Mouse (Mus musculus) heart, embryonic 10.5 days (tissue): ENCODE measurements around the gene Rps12. TPM values are rescaled to one million over a fixed set of nuclear protein-coding genes. Genes with fewer than 3 reads are reported as not detected.

ENCODE experiments used
- DNase-seq: peaks from one replicate; pipeline ENCODE4 v3.0.0-alpha.2; 2017; ENCODE audit warnings: low spot score
- H3K27ac ChIP-seq: fragments of 300-500 bp; sonication (generic); 2 replicates; pipeline ENCODE4 v1.5.1; 2016; ENCODE audit warnings: mild to moderate bottlenecking
- H3K27me3 ChIP-seq: fragments of 300-500 bp; sonication (generic); 2 replicates; pipeline ENCODE4 v1.6.1; 2016; ENCODE audit warnings: mild to moderate bottlenecking; ENCODE audit not compliant: poor library complexity, insufficient read depth, severe bottlenecking
- H3K36me3 ChIP-seq: fragments of 300-500 bp; sonication (generic); 2 replicates; pipeline ENCODE4 v1.6.1; 2016; ENCODE audit warnings: mild to moderate bottlenecking, moderate library complexity
- H3K4me1 ChIP-seq: fragments of 300-500 bp; sonication (generic); 2 replicates; pipeline ENCODE4 v1.6.1; 2016; ENCODE audit warnings: mild to moderate bottlenecking
- H3K4me3 ChIP-seq: fragments of 300-500 bp; sonication (generic); 2 replicates; pipeline ENCODE4 v1.5.1; 2016; ENCODE audit warnings: mild to moderate bottlenecking, moderate library complexity
- H3K9me3 ChIP-seq: fragments of 300-500 bp; sonication (generic); 2 replicates; pipeline ENCODE4 v1.6.1; 2016; ENCODE audit warnings: mild to moderate bottlenecking, moderate library complexity
- WGBS: fragments of 180-500 bp; shearing (Covaris S2); methylation state at CpG from one replicate; pipeline ENCODE4 v1.1.7; 2016; 5-methylcytosine and 5-hydroxymethylcytosine counted together
- polyA plus RNA-seq: library from polyadenylated mRNA; unstranded; fragments of >200 nt; fragmentation: Nextera tagmentation; extraction: Ambion mirVana; gene quantifications from 2 replicates; pipeline ENCODE4 v1.2.1, GENCODE M21; 2016

Gene Rps12
- polyA plus RNA-seq, 1 experiment from 2014 or later, result 118 TPM

DNA sequence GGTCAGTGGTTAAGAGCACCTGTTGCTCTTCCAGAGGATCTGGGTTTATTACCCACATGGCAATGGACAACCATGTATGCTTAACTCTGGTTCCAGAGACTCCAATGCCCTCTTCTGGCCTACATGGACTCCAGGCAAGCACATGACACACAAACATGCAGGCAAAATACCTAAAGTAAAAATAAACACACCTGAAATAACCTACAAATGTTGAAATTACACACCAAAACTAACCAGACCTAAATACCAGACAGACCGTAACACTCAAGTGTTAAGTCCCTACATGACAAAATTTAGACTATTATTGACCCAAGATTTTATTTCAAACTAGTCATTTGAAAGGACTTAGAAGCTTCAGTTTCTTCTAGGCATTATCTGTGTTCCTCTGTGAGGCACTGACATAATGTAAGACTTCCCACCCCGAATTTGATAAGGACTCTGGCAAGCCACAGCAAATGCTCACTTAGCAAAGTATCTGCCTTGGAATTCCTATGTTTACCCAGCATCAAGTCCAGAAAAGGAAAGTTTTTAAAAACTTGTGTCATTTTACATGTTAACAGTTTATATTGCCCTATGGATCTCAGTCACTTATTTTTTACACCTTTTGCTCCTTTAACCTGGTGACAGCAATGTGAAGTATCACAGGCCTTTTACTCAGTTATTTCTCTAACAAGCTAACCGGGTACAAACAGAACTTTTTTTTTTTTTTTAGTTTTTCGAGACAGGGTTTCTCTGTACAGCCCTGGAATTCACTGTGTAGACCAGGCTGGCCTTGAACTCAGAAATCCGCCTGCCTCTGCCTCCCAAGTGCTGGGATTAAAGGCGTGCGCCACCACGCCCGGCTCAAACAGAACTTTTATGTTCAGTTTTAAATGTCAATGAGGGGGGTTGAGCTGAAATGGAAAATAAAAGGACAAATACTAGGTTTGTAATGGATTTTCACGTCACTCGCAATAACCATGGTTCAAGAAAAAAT lies 5.0 kb downstream of the Rps12 start:
- Histone ChIP-seq H3K27ac (no peak overlapping the region), H3K27me3 (no peaks in the 10 kb centered on the region), H3K4me1 (no peaks in the 10 kb centered on the region; the same call in 1 of the 2 replicates), H3K4me3 (no peak overlapping the region), H3K36me3 (peaks cover 38% of the 10 kb centered on the region), H3K9me3 (no peaks in the 10 kb centered on the region)
- WGBS, result 76% methylated on average over 11 of the region's 11 CpGs
- DNase-seq, result no peak

DNA sequence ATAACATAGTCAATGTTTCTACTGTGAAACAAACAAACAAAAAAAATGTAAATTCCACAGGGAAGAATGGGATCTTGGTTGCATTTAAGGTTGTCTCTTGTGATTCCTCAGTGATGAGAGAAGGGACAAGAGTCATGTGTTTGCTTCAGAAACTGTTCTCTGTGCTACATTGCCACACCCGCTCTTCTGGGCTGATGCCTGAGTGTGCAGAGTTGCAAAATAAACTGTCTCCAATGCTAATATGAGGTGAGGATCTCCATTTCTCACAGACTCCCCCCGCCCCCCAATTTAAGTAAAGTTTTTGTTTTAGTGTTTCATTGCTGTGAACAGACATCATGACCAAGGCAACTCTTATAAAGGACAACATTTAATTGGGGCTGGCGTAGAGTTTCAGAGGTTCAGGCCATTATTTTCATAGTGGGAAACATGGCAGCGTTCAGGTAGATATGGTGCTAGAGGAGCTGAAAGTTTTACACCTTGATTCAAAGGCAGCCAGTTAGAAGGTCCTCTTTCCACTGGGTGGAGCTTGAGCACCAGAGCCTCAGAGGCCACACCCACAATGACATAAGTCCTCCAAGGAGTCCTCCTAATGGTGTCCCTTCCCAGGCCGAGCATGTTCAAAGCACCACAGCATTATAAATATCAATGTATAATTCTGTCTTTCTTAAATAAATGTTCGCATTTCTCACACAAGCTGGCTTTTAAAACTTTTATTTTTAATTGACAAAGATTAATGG lies 6.4 kb downstream of the Rps12 start:
- Histone ChIP-seq H3K4me1 (no peaks in the 10 kb centered on the region; the same call in 1 of the 2 replicates), H3K27me3 (no peaks in the 10 kb centered on the region), H3K9me3 (no peaks in the 10 kb centered on the region), H3K36me3 (peaks cover 30% of the 10 kb centered on the region), H3K27ac (no peak overlapping the region), H3K4me3 (no peak overlapping the region)
- WGBS, result 81% methylated on average over 6 of the region's 6 CpGs
- DNase-seq, result no peak

DNA sequence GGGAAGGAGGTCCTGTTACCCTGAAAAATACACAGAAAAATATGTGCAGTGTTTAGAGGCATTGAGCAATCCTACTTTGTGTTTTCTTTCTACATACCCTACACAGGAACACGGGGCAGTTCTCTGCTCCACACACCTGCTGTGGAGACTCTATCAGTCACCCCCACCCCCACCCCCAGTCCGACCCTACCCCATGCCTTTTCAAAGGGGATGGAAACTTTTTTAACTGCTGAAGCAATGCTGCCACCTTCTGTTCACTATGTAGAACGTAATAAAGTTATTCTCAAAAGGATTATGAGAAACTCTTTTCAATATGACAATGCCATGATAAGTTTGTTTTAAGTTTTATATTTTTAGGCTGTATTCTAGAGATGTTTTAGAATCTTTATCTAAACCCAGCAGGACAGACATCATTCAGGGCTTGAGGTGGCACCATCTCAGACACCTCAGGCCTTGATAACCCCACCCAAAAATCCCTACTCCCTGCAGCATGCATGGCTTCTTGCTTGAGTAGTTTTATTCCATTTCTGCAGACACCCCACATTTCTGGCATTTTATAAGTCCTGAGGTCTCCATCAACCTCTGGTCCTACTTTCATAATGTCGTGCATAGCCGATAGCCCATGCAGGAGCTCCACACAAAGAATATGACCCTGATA lies 9.7 kb downstream of the Rps12 start:
- WGBS, result 35% methylated on average over 5 of the region's 5 CpGs
- no peak for DNase-seq
- H3K4me3 ChIP-seq, result no peak overlapping the region

DNA sequence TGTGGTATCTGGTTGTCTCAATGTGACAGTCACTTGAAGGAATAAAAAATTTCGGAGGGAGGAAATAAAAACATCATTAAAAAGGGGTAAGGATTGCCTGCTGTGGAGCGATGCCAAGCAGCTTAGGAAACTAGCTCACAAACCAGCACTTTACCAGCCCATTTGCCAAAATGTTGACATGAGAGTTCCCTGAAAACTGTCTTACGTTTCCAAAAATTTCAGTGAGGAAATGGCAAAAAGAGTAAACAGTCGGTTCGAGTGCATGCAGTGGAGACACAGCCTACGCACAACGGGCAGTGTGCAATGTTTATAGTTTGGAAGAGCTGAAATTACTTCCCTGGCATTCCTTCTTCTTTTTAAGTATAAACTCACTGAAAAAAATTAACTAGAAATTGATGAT lies 32.9 kb downstream of the Rps12 start:
- DNase-seq, result no peak
- WGBS, result 77% methylated on average over 7 of the region's 7 CpGs
- Histone ChIP-seq H3K36me3 (no peaks in the 10 kb centered on the region), H3K27ac (no peak overlapping the region), H3K27me3 (no peaks in the 10 kb centered on the region), H3K9me3 (no peaks in the 10 kb centered on the region), H3K4me3 (no peak overlapping the region), H3K4me1 (no peaks in the 10 kb centered on the region)

More for the DNA sequence above, 9.7 kb downstream of the Rps12 start:
- H3K4me1 ChIP-seq, result no peaks in the 10 kb centered on the region
- H3K27ac ChIP-seq, result no peak overlapping the region
- H3K9me3 ChIP-seq, result no peaks in the 10 kb centered on the region
- H3K27me3 ChIP-seq, result no peaks in the 10 kb centered on the region
- H3K36me3 ChIP-seq, result no peaks in the 10 kb centered on the region

Other genes starting within 250 kb of the Rps12 start
- gene Slc18b1, start 9.7 kb upstream of the Rps12 start, polyA plus RNA-seq, result 5.6 and 7.1 TPM in 2 replicates
- gene Vnn3, start 64.2 kb upstream of the Rps12 start, polyA plus RNA-seq, result not detected in 2 replicates
- gene Vnn1, start 107.4 kb upstream of the Rps12 start, polyA plus RNA-seq, result 12.3 and 12.4 TPM in 2 replicates
- gene Taar1, start 133.1 kb upstream of the Rps12 start, polyA plus RNA-seq, result not detected in 2 replicates
- gene Taar2, start 151.3 kb upstream of the Rps12 start, polyA plus RNA-seq, result 0.14 TPM in 1 of 2 replicates, not detected in the other
- not detected in 2 replicates for gene Taar3, start 162.3 kb upstream of the Rps12 start, polyA plus RNA-seq
- gene Taar4, start 173.2 kb upstream of the Rps12 start, polyA plus RNA-seq, result not detected in 2 replicates
- gene Taar5, start 183.4 kb upstream of the Rps12 start, polyA plus RNA-seq, result not detected in 2 replicates
- not detected in 2 replicates for gene Taar6, start 198.4 kb upstream of the Rps12 start, polyA plus RNA-seq
- gene Taar7a, start 206.2 kb upstream of the Rps12 start, polyA plus RNA-seq, result not detected in 2 replicates
- not detected in 2 replicates for gene Taar7b, start 212.7 kb upstream of the Rps12 start, polyA plus RNA-seq
- not detected in 2 replicates for gene Taar7d, start 239.9 kb upstream of the Rps12 start, polyA plus RNA-seq